Mouse (Mus musculus): Measurements from ENCODE around the gene Lrrc2. TPM values are rescaled to one million over a fixed set of nuclear protein-coding genes. Genes with fewer than 3 reads are reported as not detected.

Gene Lrrc2
- 47.9 TPM for polyA plus RNA-seq (2014; fragmentation: Illumina TruSeq; extraction: RNeasy Lipid Tissue Mini Kit (QIAGEN cat#74804))

DNA sequence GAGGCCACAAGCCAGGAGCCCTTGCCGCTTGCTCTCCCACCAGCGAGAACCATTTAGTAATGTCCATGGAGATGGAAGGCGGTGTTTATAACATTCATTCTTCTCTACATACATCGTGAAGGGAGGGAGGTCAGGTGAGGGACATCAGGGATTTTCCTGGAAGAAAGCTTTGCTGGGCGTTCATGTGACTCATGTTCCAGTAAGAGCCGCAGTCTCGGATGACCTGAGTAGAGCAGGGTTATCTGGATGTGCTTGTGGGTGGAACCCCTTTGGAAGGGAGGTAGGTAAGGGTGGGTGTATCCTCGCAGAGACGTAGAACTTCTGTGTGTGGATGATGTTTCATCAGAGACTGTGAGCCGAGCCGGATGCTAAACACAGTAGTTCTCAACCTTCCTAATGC is at the start of gene Lrrc2:
Gene Lrrc2 (plus strand): TSS at position 149 of the 400 bp plus-strand sequence.

DNA sequence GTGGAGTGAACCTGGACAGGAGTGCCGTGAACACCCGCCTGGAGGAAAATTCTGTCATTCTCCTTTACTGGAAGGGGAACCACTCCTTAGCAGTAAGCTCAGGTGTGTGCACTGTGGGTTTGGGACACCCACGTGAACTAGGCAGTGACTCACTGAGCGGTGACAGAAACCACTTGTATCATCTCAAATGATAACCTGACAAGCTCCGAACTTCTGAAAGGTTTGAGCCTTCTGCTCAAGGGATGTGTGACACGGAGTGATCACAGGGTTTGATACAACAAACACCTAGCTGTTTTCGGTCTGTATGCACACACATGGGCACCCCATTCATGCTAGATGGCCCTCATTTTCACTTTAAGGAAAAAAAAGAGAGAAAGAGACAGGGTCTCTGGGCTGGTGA is 34.6 kb upstream of the Lrrc2 start, which contains the start of gene Fam240a:
Gene Fam240a (minus strand): TSS at position 76 of the 400 bp plus-strand sequence.

DNA sequence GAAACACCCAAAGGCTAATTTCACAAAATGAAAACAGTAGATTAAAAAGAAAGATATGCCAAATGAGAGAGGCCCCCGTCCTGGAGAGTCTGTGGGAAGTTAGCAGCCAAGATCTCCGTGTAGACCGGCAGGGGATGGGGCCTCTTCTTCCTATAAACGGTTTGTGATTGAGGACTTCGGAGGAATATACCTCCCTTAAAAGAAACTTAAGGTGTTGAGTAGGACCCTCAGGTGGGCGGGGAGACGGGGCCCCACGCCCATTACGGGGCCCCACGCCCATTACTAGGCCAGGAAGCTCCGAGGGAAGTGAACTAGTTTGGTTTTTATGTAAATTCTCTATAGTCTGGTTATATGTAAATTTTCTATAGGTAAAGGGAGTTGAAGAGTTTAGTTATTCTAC is 5.4 kb upstream of the Lrrc2 start, which contains the start of gene Tdgf1:
Gene Tdgf1 (minus strand): TSS at position 233 of the 400 bp plus-strand sequence.

DNA sequence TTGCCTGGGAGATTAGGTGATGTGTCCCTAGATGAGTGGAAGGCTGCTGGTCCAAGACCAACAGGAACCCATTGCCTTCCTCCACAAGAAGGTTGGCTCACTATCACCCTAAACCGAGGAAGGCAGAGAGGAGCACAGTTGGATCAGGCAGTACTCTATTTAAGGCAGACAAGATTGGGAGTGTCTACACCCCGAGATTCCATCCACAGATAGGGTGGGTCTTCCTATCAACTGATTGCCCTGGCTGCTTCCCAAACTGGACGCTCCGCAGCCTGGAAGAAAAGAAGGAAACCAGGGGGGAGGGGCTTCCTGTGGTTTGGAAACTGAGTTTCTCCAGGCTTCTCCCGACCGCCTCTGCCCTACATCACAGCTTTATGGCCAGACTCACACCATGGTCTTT is 38.9 kb downstream of the Lrrc2 start, which contains the start of gene Rtp3:
Gene Rtp3 (minus strand): TSS at position 380 of the 400 bp plus-strand sequence.

DNA sequence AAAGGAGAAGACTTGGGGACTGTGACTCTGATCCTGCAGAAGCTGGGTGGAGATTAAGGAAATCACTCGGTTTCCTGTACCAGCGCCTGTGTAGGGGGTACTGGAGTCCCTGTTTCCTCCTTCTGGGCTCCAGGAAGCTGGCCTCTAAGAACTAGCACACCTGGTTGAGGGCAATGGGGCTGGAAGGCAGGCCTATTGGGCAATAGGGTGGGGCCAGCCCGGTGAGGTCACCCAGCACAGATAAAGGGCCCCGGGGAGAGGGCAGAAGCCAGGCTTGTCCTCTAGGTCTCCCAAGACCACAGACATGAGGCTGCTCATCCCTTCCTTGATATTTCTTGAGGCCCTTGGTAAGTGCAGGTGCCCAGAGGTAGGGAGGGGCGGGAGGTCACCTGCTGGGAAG is 67.7 kb downstream of the Lrrc2 start, which contains the start of gene Ltf:
Gene Ltf (plus strand): TSS at position 250 of the 400 bp plus-strand sequence.

Other genes with a start within 250 kb of the Lrrc2 start
- not detected for gene Myl3, start 209.7 kb upstream of the Lrrc2 start, polyA plus RNA-seq (2014; fragmentation: Illumina TruSeq; extraction: RNeasy Lipid Tissue Mini Kit (QIAGEN cat#74804))
- 0.20 TPM for gene Pth1r, start 204.4 kb upstream of the Lrrc2 start, polyA plus RNA-seq (2014; fragmentation: Illumina TruSeq; extraction: RNeasy Lipid Tissue Mini Kit (QIAGEN cat#74804))
- gene Prss42, start 153.4 kb upstream of the Lrrc2 start, polyA plus RNA-seq (2014; fragmentation: Illumina TruSeq; extraction: RNeasy Lipid Tissue Mini Kit (QIAGEN cat#74804)) = not detected
- not detected for gene Prss44, start 137.6 kb upstream of the Lrrc2 start, polyA plus RNA-seq (2014; fragmentation: Illumina TruSeq; extraction: RNeasy Lipid Tissue Mini Kit (QIAGEN cat#74804))
- gene Prss43, start 124.9 kb upstream of the Lrrc2 start, polyA plus RNA-seq (2014; fragmentation: Illumina TruSeq; extraction: RNeasy Lipid Tissue Mini Kit (QIAGEN cat#74804)) = not detected
- not detected for gene Prss45, start 117.0 kb upstream of the Lrrc2 start, polyA plus RNA-seq (2014; fragmentation: Illumina TruSeq; extraction: RNeasy Lipid Tissue Mini Kit (QIAGEN cat#74804))
- gene Prss46, start 107.0 kb upstream of the Lrrc2 start, polyA plus RNA-seq (2014; fragmentation: Illumina TruSeq; extraction: RNeasy Lipid Tissue Mini Kit (QIAGEN cat#74804)) = not detected
- gene Prss50, start 93.6 kb upstream of the Lrrc2 start, polyA plus RNA-seq (2014; fragmentation: Illumina TruSeq; extraction: RNeasy Lipid Tissue Mini Kit (QIAGEN cat#74804)) = not detected
- gene Als2cl, start 71.7 kb upstream of the Lrrc2 start, polyA plus RNA-seq (2014; fragmentation: Illumina TruSeq; extraction: RNeasy Lipid Tissue Mini Kit (QIAGEN cat#74804)) = 1.5 TPM
- 2.9 TPM for gene Tmie, start 71.4 kb upstream of the Lrrc2 start, polyA plus RNA-seq (2014; fragmentation: Illumina TruSeq; extraction: RNeasy Lipid Tissue Mini Kit (QIAGEN cat#74804))
- gene Fam240a, start 34.7 kb upstream of the Lrrc2 start, polyA plus RNA-seq (2014; fragmentation: Illumina TruSeq; extraction: RNeasy Lipid Tissue Mini Kit (QIAGEN cat#74804)) = not detected
- 8.8 TPM for gene Tdgf1, start 5.4 kb upstream of the Lrrc2 start, polyA plus RNA-seq (2014; fragmentation: Illumina TruSeq; extraction: RNeasy Lipid Tissue Mini Kit (QIAGEN cat#74804))
- 0.23 TPM for gene Rtp3, start 39.0 kb downstream of the Lrrc2 start, polyA plus RNA-seq (2014; fragmentation: Illumina TruSeq; extraction: RNeasy Lipid Tissue Mini Kit (QIAGEN cat#74804))
- 14.5 TPM for gene Ltf, start 67.7 kb downstream of the Lrrc2 start, polyA plus RNA-seq (2014; fragmentation: Illumina TruSeq; extraction: RNeasy Lipid Tissue Mini Kit (QIAGEN cat#74804))
- 3.1 TPM for gene Ccrl2, start 106.0 kb downstream of the Lrrc2 start, polyA plus RNA-seq (2014; fragmentation: Illumina TruSeq; extraction: RNeasy Lipid Tissue Mini Kit (QIAGEN cat#74804))
- gene Lrrfip2, start 166.0 kb downstream of the Lrrc2 start, polyA plus RNA-seq (2014; fragmentation: Illumina TruSeq; extraction: RNeasy Lipid Tissue Mini Kit (QIAGEN cat#74804)) = 49.2 TPM